Mouse (Mus musculus): ENCODE results near the gene 2900011O08Rik. TPM values are rescaled to one million over a fixed set of nuclear protein-coding genes. Genes with fewer than 3 reads are reported as not detected.
"Not testable (repeated sequence)": the region's sequence is repeated elsewhere in the genome, so short reads cannot be mapped to it uniquely, and the experiment has no call there.

The 2900011O08Rik gene
- polyA plus RNA-seq, 1 experiment from 2014 or later, result 7.2 TPM

DNA sequence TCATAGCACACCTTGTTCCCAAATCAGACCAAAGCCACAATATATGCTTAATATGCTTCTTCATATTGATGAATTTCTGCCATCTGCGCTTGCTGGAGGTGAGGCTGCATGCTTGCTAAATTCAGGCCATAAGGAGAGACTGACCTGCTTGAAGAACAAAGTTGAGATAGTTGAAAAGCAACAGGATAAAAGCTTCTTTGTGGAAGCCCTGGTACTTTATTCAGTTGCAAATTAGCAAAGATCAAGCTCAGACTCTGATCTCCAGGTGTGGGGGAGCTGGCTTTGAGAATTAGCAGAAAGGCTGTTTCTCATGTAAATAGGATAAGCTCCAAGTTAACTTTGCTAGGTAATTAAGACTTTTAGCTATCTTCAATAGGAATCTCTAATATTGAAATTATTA, 9.4 kb upstream of the 2900011O08Rik start:
- not testable (repeated sequence) for H3K27ac ChIP-seq (replicated peaks); H3K4me1 ChIP-seq; H3K36me3 ChIP-seq (replicated peaks); H3K9me3 ChIP-seq; H3K27me3 ChIP-seq (replicated peaks; ENCODE audit: low read depth, poor library complexity, severe bottlenecking); H3K4me3 ChIP-seq; DNase-seq (ENCODE audit: low spot score)
- WGBS, result 49% methylated on average over 1 of the region's 1 CpGs

DNA sequence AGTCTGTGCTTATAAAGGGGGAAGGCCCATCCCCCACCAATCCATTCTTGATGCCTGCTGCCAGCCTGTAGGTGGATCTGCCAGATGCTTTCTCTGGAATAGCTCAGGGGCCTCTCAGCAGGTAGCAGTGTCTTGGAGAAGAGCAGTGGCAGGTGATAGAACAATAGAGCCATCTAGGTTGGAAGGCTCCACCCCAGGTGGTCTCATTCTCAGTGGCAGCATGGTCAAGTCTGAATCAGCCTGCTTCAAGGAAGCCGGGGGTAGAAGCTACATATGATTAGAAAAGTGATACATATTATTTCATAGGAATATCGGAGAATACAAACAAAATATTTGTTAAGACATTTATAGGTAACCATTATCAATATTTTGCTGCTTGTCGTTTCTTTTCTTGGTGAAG, 4.7 kb upstream of the 2900011O08Rik start:
- DNase-seq (ENCODE audit: low spot score); H3K9me3 ChIP-seq; H3K4me3 ChIP-seq; H3K4me1 ChIP-seq; H3K27ac ChIP-seq (replicated peaks); H3K27me3 ChIP-seq (replicated peaks; ENCODE audit: low read depth, poor library complexity, severe bottlenecking); H3K36me3 ChIP-seq (replicated peaks): not testable (repeated sequence)
- 72% methylated on average over 3 of the region's 3 CpGs for WGBS

DNA sequence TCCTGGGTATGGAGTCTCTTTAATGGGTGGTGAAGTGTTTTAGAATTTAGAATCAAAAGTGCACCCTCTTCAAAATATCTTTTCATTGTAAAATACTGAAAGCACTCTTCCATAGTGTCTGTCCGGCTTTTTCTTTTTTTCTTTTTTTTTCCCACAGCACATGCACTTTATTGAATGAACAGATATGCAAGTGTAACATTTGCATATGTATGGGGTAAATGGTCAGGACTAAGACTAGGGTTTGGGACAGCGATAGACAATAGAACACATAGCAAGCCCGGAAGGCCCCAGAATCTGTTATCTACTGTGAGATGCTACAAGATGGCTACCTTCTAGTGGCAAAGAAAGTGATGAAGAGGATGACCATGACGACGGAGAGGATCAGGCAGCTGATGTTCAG, 3.2 kb upstream of the 2900011O08Rik start:
- DNase-seq (ENCODE audit: low spot score), result no peak
- Histone ChIP-seq H3K27me3 (replicated peaks; ENCODE audit: low read depth, poor library complexity, severe bottlenecking) (no peaks in the 10 kb centered on the region; the same call in none of the 2 replicates), H3K36me3 (replicated peaks) (no peaks in the 10 kb centered on the region), H3K4me1 (peaks cover 17% of the 10 kb centered on the region), H3K9me3 (no peaks in the 10 kb centered on the region), H3K4me3 (no peak overlapping the region), H3K27ac (replicated peaks) (no peak overlapping the region)
- WGBS, result 87% methylated on average over 5 of the region's 5 CpGs

DNA sequence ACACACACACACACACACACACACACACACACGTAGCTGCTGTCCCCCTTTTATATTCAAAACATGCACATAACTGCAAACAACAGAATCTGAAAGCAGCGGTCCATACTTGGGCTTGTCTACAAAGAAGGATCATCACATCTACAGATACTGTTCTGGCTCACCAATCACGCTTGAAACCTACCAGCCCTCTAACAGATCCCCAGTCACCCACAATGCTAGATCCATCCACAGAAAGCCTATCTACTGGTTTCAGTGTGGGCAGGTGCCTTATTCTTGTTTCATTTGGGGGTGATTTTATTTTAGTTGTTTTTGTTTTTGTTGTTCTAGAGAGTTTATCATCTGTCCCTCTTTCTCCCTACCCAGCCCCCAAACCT, 219 bp upstream of the 2900011O08Rik start:
- DNase-seq (ENCODE audit: low spot score), result no peak
- Histone ChIP-seq H3K27ac (replicated peaks) (peak overlapping the region; percentile 84; the same call in 1 of the 2 replicates), H3K27me3 (replicated peaks; ENCODE audit: low read depth, poor library complexity, severe bottlenecking) (no peaks in the 10 kb centered on the region; the same call in none of the 2 replicates), H3K9me3 (no peaks in the 10 kb centered on the region), H3K4me3 (peak overlapping the region; percentile 70), H3K36me3 (replicated peaks) (no peaks in the 10 kb centered on the region), H3K4me1 (peaks cover 17% of the 10 kb centered on the region)
- 66% methylated on average over 3 of the region's 3 CpGs for WGBS

DNA sequence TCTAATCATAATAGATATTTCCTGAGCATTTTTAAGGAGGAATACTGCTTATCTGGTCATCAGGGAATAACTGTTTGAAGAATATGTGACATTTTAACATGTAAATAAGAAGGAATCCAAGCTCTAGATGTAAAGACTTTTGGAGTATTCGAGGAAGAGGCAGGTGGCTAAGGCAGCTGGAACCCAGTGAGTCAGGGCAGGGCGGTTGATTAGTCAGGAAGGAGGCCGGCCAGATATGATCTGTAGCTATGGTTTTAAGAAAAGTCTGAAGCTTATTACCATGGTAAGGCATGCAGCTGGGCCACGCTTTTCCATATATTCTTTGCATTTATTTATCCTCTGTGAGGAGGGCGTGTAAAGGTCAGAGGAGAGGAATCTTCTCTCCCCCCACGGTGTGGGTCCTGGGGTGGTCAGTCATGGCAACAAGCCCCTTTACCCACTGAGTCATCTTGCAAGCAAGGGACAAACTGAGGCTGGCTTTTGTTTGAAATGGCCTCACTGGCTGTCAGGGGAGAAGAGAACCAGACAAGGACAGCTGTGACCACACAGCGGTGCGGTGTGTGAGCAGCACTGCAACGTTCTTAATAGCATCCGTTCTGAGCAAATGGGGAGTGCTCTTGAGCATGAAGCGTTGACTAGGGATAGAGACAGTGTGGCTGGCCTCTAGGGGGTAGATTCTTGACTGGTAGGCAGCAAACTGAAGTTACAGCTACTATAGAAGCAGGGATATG, 6.3 kb downstream of the 2900011O08Rik start:
- no peaks in the 10 kb centered on the region for H3K36me3 ChIP-seq (replicated peaks)
- no peak overlapping the region for H3K27ac ChIP-seq (replicated peaks)
- no peaks in the 10 kb centered on the region for H3K9me3 ChIP-seq
- no peak overlapping the region for H3K4me3 ChIP-seq
- no peaks in the 10 kb centered on the region; the same call in 1 of the 2 replicates for H3K27me3 ChIP-seq (replicated peaks; ENCODE audit: low read depth, poor library complexity, severe bottlenecking)
- H3K4me1 ChIP-seq, result peaks cover 1% of the 10 kb centered on the region
- no peak for DNase-seq (ENCODE audit: low spot score)
- WGBS, result 89% methylated on average over 11 of the region's 11 CpGs

DNA sequence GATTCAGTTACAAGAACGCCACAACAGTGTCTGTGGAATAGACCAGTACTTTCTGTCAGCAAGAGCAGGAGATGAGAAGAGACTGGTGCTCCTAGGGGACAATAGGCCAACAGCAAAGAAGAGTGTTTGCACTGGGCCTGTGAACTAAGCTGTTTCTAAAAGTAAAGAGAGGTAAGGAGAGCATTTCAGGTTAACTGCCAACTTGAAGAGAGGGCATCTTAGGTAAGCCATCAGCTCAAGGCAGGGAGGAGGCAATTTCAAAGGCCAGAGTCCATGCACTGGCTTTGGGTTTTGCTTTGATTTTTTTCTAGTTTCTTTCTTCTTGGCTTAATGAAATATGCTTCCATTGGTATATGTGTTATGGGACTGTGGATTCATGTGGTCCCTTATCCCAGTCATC, 7.7 kb downstream of the 2900011O08Rik start:
- Histone ChIP-seq H3K9me3 (no peaks in the 10 kb centered on the region), H3K27ac (replicated peaks) (no peak overlapping the region), H3K36me3 (replicated peaks) (no peaks in the 10 kb centered on the region), H3K4me3 (no peak overlapping the region), H3K4me1 (no peaks in the 10 kb centered on the region), H3K27me3 (replicated peaks; ENCODE audit: low read depth, poor library complexity, severe bottlenecking) (no peaks in the 10 kb centered on the region)
- WGBS, result 84% methylated on average over 1 of the region's 1 CpGs
- no peak for DNase-seq (ENCODE audit: low spot score)

DNA sequence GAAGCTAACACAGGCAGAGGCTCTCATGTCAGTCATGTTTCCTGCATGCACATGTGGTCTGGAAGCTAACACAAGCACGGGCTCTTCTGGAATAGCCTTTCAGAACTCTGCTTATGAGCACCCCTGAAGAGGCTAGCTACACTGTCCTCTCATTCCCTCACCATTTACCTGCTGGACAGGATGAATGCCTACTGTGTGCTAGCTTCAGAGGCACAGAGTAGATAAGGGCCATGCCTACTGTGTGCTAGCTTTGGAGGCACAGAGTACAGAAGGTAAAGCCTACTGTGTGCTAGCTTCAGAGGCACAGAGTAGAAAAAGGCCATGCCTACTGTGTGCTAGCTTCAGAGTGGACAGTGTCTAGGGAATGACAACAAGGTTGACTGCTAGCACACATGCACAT, 8.1 kb downstream of the 2900011O08Rik start:
- no peaks in the 10 kb centered on the region for H3K4me1 ChIP-seq
- H3K27me3 ChIP-seq (replicated peaks; ENCODE audit: low read depth, poor library complexity, severe bottlenecking), result no peaks in the 10 kb centered on the region
- H3K36me3 ChIP-seq (replicated peaks), result no peaks in the 10 kb centered on the region
- no peak overlapping the region for H3K4me3 ChIP-seq
- no peaks in the 10 kb centered on the region for H3K9me3 ChIP-seq
- no peak overlapping the region for H3K27ac ChIP-seq (replicated peaks)
- 91% methylated on average over 1 of the region's 1 CpGs for WGBS
- DNase-seq (ENCODE audit: low spot score), result no peak

DNA sequence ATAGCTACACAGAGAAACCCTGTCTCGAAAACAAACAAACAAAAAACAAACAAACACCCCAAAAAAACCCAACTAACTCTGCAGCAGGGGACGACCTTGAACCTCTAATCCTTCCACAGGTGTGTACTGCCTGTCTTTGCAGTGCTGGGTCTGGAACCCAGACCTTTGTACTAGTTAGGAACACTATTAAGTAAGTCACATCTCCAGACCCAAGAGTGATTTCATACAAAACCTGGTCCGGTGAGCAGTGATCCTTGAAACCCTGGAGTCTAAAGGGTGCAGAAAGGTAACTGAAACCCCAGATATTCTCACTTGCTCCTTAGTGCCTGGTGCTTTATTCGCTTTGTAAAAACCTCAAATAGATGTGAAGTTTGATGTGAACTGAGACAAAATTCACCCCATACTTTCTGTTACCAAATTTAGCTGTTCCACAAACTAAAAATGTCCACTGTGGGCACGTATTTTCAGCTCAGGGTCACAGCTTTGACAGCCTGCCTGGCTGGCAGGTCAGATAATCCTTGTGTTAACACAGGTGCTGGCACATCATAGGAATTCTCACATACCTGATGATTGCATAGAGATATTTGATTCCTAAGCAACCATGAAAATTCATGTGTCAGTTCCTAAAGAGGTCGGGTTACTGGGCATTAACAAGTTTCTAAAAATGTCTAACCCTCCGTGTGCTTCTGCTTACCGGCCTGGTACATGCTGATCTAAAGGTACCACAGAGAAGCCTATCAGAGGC, 17.2 kb downstream of the 2900011O08Rik start:
- no peak overlapping the region for H3K4me3 ChIP-seq
- H3K36me3 ChIP-seq (replicated peaks), result no peaks in the 10 kb centered on the region
- H3K27ac ChIP-seq (replicated peaks), result no peak overlapping the region
- WGBS, result 68% methylated on average over 8 of the region's 8 CpGs
- H3K9me3 ChIP-seq, result no peaks in the 10 kb centered on the region
- DNase-seq (ENCODE audit: low spot score), result no peak
- 0 out of 2 replicates have a peak, but pooled peaks cover 3% of the 10 kb centered on the region for H3K4me1 ChIP-seq
- no peaks in the 10 kb centered on the region for H3K27me3 ChIP-seq (replicated peaks; ENCODE audit: low read depth, poor library complexity, severe bottlenecking)

DNA sequence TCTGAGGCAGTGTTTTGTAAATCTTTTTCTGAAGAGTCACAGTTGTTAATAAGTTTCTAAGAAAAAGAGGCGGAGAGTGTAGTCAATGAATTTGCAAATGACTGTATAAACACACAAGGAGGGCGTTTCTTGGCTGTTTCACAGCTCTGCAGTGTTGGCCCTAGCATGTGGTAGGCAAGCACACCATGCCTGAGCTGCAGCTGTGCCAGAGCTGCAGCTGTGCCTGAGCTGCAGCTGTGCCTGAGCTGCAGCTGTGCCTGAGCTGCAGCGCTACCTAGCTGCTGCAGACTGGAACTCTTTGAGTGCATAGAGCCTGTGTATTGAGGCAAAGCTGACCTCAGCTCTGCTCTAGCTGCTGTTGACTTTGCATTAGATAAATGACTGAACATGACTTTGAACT, 17.8 kb downstream of the 2900011O08Rik start:
- WGBS, result 30% methylated on average over 3 of the region's 3 CpGs
- no peaks in the 10 kb centered on the region for H3K27me3 ChIP-seq (replicated peaks; ENCODE audit: low read depth, poor library complexity, severe bottlenecking)
- DNase-seq (ENCODE audit: low spot score), result peak; percentile 18
- H3K36me3 ChIP-seq (replicated peaks), result no peaks in the 10 kb centered on the region
- H3K4me3 ChIP-seq, result no peak overlapping the region
- 0 out of 2 replicates have a peak, but pooled peaks cover 3% of the 10 kb centered on the region for H3K4me1 ChIP-seq
- H3K27ac ChIP-seq (replicated peaks), result no peak overlapping the region
- no peaks in the 10 kb centered on the region for H3K9me3 ChIP-seq

DNA sequence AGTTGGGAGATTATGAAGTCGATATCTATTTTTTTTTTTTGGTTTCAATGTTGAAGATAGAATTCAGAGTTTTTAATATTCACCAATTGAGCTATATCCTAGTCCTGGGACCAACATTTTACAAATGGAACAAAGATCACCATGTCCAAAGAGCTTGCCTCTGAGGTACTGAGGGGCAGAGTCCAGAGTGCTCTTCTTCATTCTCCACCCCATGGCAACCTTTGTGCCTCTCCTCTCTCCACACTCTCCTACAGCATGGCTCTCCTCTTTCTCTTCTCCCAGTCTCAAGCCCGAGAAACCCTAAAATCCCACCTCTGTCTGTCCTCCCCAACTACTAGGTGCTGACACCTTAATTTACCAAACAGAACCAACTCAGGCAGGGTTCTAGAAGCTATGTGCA, 18.3 kb downstream of the 2900011O08Rik start:
- Histone ChIP-seq H3K4me3 (no peak overlapping the region), H3K9me3 (no peaks in the 10 kb centered on the region), H3K4me1 (0 out of 2 replicates have a peak, but pooled peaks cover 3% of the 10 kb centered on the region), H3K27ac (replicated peaks) (no peak overlapping the region), H3K36me3 (replicated peaks) (no peaks in the 10 kb centered on the region), H3K27me3 (replicated peaks; ENCODE audit: low read depth, poor library complexity, severe bottlenecking) (no peaks in the 10 kb centered on the region)
- 85% methylated on average over 2 of the region's 2 CpGs for WGBS
- DNase-seq (ENCODE audit: low spot score), result no peak

DNA sequence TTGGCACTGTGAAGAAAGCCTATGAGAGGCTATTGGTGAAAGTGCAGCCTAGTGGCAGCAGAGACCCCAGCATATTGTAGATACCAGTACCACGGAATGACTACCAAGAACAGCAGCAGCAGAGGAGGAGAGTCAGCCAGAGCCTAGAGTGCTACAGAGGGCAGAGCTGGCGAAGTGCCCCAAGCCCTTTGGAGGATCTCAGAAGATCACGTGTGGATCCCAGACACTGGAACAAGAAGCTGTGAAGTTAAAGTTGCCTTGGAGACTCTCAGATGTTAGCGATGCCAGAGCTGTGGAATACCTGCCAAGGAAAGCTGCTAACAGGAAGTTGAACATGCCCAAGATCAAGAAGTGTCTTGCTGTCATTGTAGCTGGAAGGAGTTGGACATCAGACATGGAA, 18.9 kb downstream of the 2900011O08Rik start:
- H3K9me3 ChIP-seq, result no peaks in the 10 kb centered on the region
- H3K27me3 ChIP-seq (replicated peaks; ENCODE audit: low read depth, poor library complexity, severe bottlenecking), result no peaks in the 10 kb centered on the region
- WGBS, result 87% methylated on average over 4 of the region's 4 CpGs

DNA sequence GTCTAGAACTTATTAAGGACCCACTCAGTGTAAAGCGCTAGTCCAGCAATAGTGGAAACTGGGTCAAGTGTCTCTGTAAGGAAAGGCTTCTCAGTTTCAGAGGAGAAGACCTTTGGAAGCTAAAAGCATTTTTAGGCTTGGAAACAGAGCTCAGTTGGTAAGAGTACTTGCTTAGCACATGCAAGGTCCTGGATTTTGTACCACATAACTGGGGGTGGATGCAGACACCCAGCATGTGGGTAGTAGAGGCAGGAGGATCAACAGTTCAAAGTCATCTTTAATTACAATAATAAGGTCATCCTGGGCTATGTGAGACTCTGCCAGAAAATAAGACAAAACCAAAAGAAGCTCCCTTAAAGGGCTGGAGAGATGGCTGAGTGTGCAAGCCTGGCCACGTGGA, 21.7 kb downstream of the 2900011O08Rik start:
- no peaks in the 10 kb centered on the region for H3K27me3 ChIP-seq (replicated peaks; ENCODE audit: low read depth, poor library complexity, severe bottlenecking)
- no peak for DNase-seq (ENCODE audit: low spot score)
- H3K36me3 ChIP-seq (replicated peaks), result no peaks in the 10 kb centered on the region
- H3K4me3 ChIP-seq, result no peak overlapping the region
- no peak overlapping the region for H3K27ac ChIP-seq (replicated peaks)
- H3K9me3 ChIP-seq, result no peaks in the 10 kb centered on the region
- 0 out of 2 replicates have a peak, but pooled peaks cover 3% of the 10 kb centered on the region for H3K4me1 ChIP-seq
- 78% methylated on average over 2 of the region's 2 CpGs for WGBS

More for the DNA sequence above, 18.9 kb downstream of the 2900011O08Rik start:
- H3K4me1 ChIP-seq, result 0 out of 2 replicates have a peak, but pooled peaks cover 3% of the 10 kb centered on the region
- H3K27ac ChIP-seq (replicated peaks), result no peak overlapping the region
- DNase-seq (ENCODE audit: low spot score), result no peak
- no peaks in the 10 kb centered on the region for H3K36me3 ChIP-seq (replicated peaks)
- no peak overlapping the region for H3K4me3 ChIP-seq

DNA sequence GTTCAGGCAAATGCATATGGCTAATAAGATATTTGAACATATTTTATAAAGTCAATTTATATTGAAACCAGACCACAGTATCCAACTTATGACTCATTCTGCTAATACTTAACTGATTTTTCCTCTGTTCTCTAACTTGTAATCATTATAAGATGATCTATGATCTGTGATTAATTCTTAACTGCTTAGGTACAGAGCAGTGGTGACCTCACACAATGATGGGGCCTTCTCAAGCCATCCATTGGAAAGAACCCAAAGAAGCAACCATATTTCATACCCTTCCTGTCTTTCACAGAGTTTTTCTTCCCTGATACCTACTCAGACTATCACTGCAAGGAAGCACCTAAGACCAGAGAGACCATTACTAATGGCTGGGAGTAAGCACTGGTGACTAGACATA, 22.3 kb downstream of the 2900011O08Rik start:
- Histone ChIP-seq H3K36me3 (replicated peaks) (no peaks in the 10 kb centered on the region), H3K4me1 (0 out of 2 replicates have a peak, but pooled peaks cover 3% of the 10 kb centered on the region), H3K4me3 (no peak overlapping the region), H3K27ac (replicated peaks) (no peak overlapping the region), H3K9me3 (no peaks in the 10 kb centered on the region), H3K27me3 (replicated peaks; ENCODE audit: low read depth, poor library complexity, severe bottlenecking) (no peaks in the 10 kb centered on the region)
- no peak for DNase-seq (ENCODE audit: low spot score)

Measured in embryonic facial prominence, embryonic 10.5 days (tissue).